Mouse (Mus musculus) gastrocnemius, postnatal 25 days (tissue): ENCODE measurements around the gene Polr2c. TPM values are rescaled to one million over a fixed set of nuclear protein-coding genes. Genes with fewer than 3 reads are reported as not detected.
A peak's percentile ranks its signal among the peaks of the same experiment; 100 is the strongest.

Experiments used
- DNase-seq: peaks from one replicate; pipeline ENCODE4 v3.0.0; 2022
- total RNA-seq, 2 experiments: library from RNA; stranded (reverse); gene quantifications; 1 replicate in 1 of 2; 2 replicates in 1 of 2; pipeline ENCODE4 v1.2.3; 2021

Gene Polr2c
- total RNA-seq, 2 experiments from 2014 or later, result 42.9 to 44.1 TPM

DNA sequence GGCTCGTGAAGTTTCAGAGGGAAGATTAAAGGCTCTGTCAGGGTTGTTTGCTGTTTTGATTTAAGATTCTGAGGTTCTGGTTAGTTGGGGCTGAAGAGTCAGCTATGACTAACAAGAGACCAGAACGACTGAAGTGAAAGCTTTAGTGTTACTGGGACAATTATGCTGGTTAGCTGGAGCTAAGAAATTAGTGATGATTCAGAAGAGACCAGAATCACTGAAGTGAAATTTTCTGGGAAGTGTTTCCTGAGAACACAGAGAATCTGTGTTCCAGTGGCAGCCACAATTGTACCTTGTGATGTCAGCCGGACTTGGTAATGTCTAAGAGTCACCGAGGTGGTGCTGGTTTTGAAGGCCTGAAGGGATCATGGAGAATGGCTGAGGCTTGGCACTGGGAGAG lies 23.5 kb downstream of the Polr2c start:
- DNase-seq, result no peak

DNA sequence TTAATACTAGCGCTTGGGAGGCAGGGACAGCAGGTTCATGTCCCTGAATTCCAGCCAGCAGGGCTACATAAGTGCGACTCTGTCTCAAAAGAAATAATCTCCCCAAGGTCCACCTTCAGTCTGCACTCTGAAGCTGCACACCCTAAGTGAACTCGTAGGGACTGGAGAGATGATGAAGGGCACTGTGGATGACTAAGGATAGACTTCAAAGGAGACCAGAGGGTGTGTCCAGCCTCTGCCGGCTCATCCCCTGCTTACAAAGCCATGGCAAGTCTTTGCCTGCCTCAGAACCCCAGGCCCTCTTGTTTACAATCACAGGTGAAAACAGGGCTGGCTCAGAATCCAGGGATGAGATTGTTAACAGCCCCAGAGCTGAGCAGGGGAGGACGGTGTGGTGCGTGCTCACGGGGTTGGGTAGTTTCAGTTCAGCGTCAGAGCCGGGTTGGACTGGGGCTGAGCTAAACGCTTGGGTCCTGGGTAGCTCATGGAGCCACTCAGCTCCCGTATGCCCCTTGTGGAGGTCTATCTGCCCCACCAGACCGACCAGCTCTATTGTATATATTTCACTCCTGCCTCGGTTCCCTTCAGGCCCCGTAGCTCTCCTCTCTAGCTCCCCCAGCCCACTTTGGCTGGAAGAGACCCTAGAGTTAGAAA lies 31.3 kb downstream of the Polr2c start:
- DNase-seq, result no peak

DNA sequence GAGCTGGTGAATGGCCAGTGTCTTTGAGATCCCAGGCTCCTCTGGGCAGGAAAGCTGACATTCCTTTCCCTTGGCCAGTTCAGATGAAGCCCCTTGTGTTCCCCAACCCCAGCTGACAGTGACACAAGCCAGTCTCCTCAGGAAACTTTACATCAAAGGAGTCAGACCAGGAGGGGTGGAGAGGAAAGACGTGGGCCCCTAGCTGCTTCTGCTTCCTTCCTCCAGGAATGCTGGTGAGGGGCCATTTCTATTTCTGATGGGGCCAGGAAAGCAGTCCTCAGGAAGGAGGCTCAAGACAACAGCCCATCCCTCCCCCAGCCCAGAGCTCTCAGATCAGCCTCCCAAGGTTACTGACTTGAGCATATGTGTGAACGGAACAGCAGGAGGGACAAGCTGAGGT lies 35.7 kb downstream of the Polr2c start:
- DNase-seq, result no peak

DNA sequence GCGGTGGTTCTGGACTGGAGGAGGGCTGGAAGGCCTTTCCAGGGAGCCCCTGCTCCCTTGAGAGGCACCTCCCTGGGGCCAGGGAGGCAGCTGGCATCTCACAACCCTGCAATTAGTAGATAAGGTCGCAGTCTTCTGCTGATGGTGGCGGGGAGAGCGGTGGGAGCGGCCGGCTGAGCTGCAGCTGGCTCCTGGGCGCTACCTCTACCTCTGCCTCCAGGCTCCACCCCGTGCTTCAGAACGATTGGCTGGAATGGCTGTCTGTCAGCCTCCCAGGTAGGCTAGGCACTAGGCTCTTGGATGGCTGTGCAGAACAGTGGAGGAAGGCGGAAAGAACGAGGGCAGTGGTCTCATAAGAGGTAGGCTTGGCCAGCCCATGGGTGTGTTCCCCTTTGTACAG lies 42.0 kb downstream of the Polr2c start:
- no peak for DNase-seq

DNA sequence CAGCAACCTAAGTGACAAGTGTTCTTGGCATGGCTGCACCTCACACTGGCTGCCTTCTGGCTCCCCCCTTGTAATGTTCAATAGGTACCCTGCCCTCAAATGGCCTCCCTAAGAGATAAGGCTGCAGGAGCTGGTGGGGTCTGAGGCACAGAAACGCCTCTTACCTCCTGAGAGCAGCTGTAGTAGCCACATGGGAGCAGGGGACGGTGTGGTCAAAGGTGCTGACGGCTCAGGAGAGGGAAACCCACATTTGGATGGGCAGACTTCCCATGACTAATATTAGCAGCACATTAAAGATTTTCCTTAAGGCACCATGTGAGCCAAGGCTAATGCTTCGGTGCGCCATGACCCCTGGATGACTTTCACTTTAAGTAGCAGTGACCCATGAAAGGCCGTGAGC lies 43.4 kb downstream of the Polr2c start:
- DNase-seq, result no peak

DNA sequence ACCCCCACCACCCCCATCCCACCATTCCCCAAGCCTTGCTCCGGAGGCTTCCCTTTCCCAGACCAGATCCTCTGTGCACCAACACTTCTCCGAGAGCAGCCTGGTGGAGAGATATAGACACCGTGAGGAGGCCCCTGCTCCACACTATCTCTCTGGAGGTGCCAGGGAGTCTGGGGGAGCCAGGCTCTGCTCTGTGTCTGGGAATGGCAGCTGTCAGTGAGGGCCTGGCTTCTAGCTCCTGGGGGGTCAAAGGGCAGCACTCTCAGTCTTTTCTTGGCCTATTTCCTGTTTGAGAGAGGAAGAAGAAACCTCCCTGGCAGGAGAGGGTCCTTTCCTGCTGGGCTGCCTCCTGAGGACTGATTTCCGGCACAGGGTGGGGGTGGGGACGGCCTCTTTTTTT lies 43.8 kb downstream of the Polr2c start:
- DNase-seq, result no peak

DNA sequence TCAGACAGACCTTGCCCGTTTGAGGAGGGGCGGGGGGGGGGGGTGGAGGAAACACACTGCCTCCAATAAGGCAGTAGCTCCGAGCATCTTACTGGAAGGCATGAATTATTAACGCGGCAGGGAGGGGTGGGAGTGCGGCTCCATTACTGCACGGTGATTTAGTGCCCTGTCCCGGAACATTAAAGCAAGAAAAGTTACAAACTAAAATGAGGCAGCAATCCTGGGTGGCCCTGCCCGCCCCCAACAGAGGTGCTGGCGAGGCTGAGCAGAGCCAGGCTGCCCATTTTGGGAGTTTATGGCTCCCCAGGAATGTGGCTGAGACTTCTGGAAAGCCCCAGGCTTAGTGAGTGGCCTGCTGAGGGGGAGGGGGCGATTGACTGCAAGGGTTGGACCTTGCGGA lies 46.5 kb downstream of the Polr2c start:
- DNase-seq, result no peak

DNA sequence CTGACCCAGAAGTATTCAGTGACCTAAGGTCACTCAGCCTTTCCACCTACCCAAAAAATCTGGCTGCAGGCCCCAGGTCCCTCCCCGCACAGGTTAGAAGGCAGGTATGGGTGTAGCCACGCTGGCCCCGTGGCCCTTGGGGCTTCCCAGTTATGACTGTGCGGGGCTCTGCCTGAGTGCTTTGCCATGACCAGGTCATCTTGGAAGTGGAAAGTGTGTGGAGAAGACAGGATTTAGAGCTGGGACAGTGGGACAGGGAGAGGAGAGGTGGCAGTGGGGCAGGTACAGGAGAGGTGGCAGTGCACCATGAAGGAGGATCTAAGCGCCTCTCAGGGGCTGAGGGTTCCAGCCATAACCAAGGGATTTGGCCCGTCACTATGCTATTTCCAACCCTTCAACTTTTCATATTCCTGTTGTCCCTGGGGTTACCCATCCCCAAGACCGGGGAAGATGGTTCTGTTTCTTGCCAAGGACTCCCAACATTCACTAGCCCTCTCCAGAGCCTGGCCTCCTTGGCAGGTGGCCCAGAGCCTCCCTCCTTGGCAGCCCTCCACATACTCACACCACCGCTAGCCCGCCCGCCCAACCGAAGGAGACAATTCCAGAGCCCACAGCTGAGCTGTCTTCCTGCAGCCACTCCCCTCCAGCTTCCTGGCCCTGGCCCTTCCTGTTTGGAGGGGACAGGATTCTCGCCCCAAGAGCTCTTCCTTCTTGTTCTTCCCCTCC lies 47.4 kb downstream of the Polr2c start:
- peak; percentile 80 for DNase-seq

DNA sequence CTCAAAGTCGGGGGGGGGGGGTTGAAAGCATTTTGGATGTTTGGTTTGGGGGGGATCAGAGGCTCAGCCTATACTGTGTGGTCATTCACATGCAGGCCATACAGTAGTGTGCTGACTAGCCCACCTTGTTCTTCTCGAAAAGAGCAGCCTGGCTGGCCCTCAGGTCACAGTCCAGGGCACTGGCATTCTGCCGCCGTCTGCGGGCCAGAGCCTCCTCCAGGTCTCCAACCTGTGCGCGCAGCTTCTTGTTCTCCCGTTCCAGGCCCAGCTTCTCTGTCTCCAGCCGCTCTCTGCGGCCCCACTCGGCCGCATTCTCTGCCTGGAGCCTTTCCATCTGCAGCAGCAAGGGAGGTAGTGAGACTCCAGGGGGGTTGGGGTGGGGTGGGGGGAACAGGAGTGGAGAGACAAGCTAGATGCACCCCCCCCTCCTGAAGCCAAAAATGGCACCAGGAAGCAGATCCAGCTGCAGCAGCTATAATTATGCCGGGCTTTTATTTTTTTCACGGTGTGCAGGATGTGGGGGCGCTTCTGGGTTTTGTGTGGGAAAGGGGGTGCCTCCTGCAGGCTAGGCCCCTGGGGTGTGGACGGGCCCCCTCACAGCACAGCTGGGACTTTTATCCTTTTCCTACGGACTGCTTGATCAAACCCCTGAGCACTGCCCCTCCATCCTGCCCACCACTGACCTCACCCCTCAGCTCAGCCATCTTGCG lies 50.5 kb downstream of the Polr2c start:
- DNase-seq, result no peak

DNA sequence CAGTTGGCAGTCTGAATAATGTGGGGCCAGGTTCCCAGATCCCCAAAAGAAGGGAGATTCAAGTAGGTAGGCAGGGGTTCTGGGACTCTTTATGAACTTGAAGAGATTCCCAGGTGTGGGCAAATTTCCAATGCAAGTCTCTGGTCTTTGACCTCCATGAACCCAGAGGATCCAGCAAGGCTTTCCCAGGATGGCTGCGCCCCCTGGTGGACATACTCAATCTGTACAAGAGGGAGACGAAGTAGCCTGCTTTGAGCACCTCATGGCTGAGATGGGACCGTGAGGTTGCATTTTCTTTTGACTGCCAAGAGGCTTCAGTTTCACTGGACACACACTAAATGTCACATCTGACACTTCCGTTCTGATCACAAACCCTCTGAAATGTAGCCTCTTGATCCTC lies 51.6 kb downstream of the Polr2c start:
- DNase-seq, result peak; percentile 63

DNA sequence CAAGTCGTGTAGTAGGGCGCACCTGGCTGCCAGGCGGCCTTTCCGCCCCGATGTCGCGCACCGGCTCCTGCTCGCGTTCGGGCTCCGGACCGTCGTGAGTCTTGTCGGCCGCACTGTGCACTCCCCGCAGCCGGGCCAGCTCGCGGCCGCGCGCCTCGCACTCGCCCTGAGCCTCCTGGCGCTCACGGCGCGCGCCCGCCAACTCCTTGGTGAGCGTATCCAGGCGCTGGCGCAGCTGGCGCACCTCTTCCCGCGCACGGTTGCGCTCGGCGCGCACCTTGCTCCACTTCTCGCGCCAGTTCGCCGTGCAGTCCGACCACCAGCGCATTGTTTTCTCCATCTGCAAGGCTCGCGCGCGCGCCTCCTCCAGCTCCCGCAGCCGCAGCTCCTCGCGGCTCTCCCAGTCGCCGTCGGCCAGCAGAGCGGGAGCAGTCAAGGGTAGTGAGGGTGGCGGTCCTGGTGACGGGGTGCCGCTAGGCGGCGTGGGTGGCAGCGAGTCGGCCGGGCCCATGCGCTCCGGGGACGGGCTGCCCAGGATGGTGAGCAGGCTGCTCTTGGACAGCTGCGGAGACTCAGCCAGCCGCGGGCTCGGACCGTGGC lies 55.9 kb downstream of the Polr2c start:
- peak; percentile 66 for DNase-seq

DNA sequence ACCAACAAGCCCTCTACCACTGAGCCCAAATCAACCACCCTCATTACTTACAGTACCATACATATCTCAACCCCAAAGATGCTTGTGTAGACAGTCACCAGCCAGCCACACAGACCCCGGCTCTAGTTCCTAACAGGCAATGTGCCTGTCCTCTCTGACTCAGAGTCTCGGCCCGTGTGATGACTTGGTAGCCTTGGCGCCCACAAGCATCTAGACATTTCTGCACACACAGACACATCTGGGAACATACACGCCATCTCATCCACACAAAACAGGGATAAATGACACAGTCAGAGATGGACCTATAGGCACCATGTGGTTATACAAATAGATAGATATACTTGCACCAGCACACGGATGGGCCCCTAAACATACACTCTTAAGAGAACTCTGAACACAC lies 57.0 kb downstream of the Polr2c start:
- DNase-seq, result no peak

DNA sequence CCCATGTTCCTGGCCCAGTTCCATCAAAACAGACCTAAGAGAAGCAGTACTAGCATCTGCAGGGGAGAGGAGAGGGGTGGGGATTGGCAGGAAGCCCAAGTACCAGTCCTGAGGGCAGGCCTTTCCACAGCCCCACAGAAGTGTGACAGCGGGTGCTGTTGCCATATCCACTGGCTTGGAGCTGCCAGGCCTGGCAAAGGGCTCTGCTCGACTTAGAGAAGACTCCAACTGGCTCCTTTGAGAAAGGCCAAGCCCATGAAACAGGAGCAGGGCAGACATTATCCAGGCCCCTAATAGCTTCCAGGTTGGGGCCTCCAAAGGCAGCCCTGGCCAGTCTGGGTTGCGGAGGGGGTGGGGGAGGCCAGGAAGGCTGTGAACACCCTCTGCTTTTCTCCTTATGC lies 57.5 kb downstream of the Polr2c start:
- peak; percentile 77 for DNase-seq

DNA sequence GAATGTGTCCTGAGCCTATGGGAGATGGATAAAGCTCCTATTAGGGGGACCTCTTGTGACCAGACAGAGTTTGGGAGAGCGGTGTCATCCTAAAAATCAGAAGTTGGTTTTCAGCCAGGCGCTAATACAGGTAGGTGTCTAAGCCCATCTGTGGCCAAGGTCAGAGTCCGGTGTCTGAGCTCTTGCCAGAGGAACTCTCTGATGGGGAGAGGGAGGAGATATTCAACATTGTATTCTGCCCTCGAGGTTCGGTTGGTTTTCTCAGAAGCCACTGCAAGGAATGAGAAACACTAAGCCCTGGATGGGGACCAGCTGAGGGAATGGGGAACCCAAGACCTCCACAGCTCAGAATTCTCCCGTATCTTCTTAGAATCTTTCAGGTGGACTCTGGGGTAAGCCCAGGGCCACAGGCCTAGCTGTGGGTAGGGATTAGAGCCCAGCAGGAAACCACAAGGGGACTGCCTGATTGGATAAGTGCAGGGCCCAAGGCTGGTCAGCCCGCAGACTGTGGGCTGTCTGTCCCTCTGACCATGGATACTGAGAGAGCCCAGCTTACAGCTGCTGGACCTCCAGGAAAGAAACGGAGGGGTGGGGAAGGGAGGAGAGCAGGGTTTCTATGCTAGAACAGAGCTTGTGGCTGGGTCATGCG lies 59.2 kb downstream of the Polr2c start:
- DNase-seq, result no peak

DNA sequence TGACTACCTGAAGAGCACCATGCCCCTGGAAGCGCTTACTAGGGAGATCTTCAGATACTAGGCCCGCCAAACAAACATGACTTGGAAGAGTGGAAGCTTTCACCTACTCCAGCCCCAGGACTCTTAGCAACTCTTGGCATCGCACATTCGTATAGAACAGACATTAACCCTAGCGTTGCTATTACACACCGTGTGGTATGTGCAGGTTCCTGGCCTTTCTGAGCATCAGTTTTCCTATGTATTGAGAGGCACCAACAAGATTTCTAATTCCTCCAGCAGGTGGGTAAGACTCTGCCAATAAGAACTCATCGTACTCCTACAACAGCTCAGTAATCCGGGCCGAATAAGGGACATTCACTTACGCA lies 59.7 kb downstream of the Polr2c start:
- no peak for DNase-seq

DNA sequence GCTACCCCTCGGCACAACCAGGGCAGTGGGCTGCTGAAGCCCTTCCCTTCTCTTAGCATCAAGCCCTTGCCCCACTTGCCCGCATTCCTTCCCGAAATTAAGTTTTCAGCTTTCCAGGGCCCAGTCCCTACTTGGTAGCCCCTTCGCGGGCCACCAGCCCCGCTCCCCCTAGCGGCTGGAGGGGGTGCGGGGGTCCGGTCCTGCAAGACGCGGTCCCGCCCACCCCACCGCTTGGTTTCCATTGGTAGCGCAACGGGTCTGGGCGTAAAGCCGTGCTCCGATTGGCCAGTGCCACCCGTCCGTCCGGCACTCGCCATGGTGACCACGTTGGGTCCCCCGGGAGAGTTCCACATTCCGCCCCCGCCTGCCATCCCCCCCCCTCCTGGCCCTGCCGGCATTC lies 60.1 kb downstream of the Polr2c start:
- DNase-seq, result peak; percentile 97

DNA sequence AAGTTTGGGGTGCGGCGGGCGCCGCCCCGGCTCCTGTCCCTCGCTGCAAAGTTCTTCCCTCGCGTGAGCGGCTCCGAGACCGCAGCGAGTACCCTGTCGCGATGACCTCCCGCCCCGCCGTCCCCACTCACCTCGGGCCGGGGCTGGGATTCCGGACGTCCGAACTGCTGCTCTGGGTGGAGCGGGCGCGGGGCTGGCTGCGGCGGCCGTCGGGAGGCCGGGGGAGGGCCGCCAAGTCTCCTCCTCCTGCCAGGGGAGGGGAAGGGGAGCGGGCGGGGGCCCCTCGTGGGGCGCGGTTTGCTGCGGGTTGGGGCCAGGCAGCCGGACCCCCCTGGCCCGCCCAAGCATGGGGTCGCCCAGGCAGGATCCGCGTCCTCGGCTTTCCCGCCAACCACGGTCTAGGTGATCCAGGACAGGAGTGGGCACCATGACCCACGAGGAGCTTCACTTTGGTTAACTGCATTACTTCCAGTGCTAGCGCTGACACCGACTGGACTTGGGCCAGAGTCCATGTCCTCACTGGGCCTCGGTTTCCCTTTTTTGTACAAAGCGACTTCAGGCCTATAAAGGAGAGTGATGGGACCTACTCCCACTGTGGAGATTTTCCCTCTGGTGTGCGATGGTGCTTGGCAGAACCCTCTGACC lies 60.7 kb downstream of the Polr2c start, which contains the start of gene Ccdc102a:
TSS of gene Ccdc102a (minus strand) at position 248 of the 645 bp plus-strand sequence.
- peak; percentile 73 for DNase-seq

DNA sequence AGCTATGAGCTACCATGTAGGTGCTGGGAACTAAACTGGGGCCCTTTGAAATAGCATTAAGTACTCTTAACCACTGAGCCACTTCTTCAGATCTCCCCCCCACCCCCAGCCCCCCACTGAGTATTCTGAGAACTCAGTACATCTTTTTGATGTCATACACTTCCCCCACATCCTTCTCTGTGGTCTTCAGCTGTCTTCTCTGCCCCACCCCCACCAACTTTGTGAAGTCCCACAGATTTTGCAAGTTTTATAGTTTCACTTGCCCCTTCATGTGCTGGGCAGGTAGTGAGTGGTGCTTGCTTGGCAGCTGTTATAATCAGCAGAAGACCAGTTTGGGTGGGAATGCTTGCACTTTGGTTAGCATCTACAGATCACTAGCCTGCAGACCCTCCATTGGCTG lies 62.0 kb downstream of the Polr2c start:
- DNase-seq, result no peak

DNA sequence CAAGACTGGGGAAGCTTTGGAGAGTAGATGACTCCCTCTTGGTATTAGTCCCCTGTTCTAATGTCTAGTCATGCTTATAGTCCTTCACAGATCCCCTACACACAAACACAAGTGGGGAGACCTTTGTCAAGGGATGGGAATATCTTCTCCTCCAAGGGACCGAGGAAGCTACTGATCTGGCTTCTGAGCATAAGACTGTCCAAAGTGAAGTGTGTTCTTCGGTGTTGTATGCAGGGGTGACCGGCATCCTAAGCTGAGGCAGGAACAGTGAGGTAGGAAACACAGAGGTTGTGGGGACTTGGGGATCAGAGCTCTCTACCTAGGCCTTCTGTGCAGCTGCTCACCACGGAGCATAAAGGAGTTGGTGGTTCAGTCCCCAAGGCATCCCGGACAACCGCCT lies 64.9 kb downstream of the Polr2c start:
- DNase-seq, result no peak

DNA sequence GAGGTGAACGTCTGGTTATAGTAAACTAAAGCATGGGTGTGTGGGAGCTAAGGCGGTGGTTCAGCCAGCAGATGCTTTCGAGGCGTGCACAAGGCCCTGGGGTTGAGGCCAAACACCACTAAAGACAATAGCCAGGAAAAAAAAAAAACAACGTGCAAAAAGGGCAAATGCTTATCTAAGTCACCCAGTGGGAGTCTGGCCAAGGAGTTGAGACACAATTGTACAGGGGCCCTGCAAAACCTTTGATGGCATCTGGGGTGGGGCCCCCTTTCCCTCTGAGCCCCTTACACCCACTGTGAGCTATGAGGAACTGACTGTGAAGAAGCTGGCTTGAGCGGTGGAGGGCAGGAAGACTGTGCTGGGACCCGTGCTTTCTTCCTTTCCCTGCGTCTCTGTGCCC lies 65.4 kb downstream of the Polr2c start:
- DNase-seq, result no peak
